Comparison of ENCODE assay signal across 10 mouse cellular contexts in genomic region chr13:44657905-44658414, GRCm38 (mm10).
DNase-seq lines count a peak whose midpoint lies in the region; ATAC-seq lines count a peak whose summit lies in the region.
"Had no signal": no experiment of that assay in that cellular context is flagged by ENCODE, and none has a peak within 500 bp of the region (broad histone marks: within the 10 kb centered on the region; RNA-seq: fewer than 3 reads in every experiment).

No protein-coding gene starts in this region.

- DNase-seq in urinary bladder, postnatal 14 days (ENCODE audit: low spot score) = peak; percentile 5
- DNase-seq in urinary bladder, adult 2 months (ENCODE audit: low spot score) = no peak
- peak; percentile 68 to 75 for DNase-seq in cerebellum, postnatal 36 days
- DNase-seq in layer of hippocampus, adult 9-11 months = peak; percentile 68
- no peak for DNase-seq in gastrocnemius, postnatal 10 days
- no peak for DNase-seq in gastrocnemius, postnatal 4 days (ENCODE audit: low spot score in 2 of 2)
- DNase-seq in embryo, embryonic 10.5 days (ENCODE audit: low spot score) = no peak
- DNase-seq: thymus, postnatal 4 days had no signal

- ATAC-seq in granulocyte monocyte progenitor cell, adult 5-6 weeks (replicated peaks; ENCODE audit: poor library complexity, severe bottlenecking) = no peak
- ATAC-seq: midbrain, embryonic 15.5 days had no signal

Comparison
In these comparisons a context has a peak if more than half of its experiments do, and no peak if none do; other contexts are left out.
1. DNase-seq: peak in urinary bladder, postnatal 14 days (single experiment), cerebellum, postnatal 36 days (2 of 2) and layer of hippocampus, adult 9-11 months (single experiment); none in urinary bladder, adult 2 months (single experiment), gastrocnemius, postnatal 10 days (single experiment), gastrocnemius, postnatal 4 days (0 of 2) and embryo, embryonic 10.5 days (single experiment).